Mouse (Mus musculus) cerebellum, postnatal 14 days (tissue): ENCODE measurements around the gene Fibp.

Experiments used
- DNase-seq, 2 experiments: peaks; one replicate each; pipeline ENCODE4 v3.0.0; 2021; ENCODE audit warnings: mixed read lengths in 2 of 2

Gene Fibp

GRCm38 (mm10) chr19:5460465-5460911, at the start of gene Fibp:
Gene Fibp, plus strand, starts transcription at chr19:5460615.
- peak; percentile 91 to 94 for DNase-seq

- no peak for DNase-seq
Observed at GRCm38 (mm10) chr19:5410641-5411040, 49.8 kb upstream of the Fibp start.

GRCm38 (mm10) chr19:5411961-5412360, 48.5 kb upstream of the Fibp start:
- no peak for DNase-seq

GRCm38 (mm10) chr19:5413840-5414239, 46.6 kb upstream of the Fibp start:
- no peak for DNase-seq

GRCm38 (mm10) chr19:5414534-5414957, 45.9 kb upstream of the Fibp start:
- DNase-seq = no peak

GRCm38 (mm10) chr19:5418750-5419466, 41.5 kb upstream of the Fibp start:
- no peak for DNase-seq

GRCm38 (mm10) chr19:5419630-5420029, 40.8 kb upstream of the Fibp start:
- no peak for DNase-seq

- DNase-seq = no peak
Observed at GRCm38 (mm10) chr19:5420579-5420978, 39.8 kb upstream of the Fibp start.

GRCm38 (mm10) chr19:5421784-5422183, 38.6 kb upstream of the Fibp start:
- no peak for DNase-seq

- DNase-seq = peak; percentile 55 to 59
Observed at GRCm38 (mm10) chr19:5422267-5422666, 38.1 kb upstream of the Fibp start.

- DNase-seq = peak in 1 of 2 experiments; percentile 26
Observed at GRCm38 (mm10) chr19:5422895-5423443, 37.4 kb upstream of the Fibp start.

- DNase-seq = peak; percentile 21 to 22
Observed at GRCm38 (mm10) chr19:5423561-5423960, 36.9 kb upstream of the Fibp start.

GRCm38 (mm10) chr19:5424092-5424781, 36.2 kb upstream of the Fibp start:
- peak; percentile 80 to 84 for DNase-seq

- DNase-seq = peak; percentile 97 to 98
Observed at GRCm38 (mm10) chr19:5424782-5425741, 35.4 kb upstream of the Fibp start, which contains the start of the genes Drap1 and AI837181. Gene Drap1, minus strand, starts transcription at chr19:5424979. Gene AI837181, plus strand, starts transcription at chr19:5425144.

GRCm38 (mm10) chr19:5425906-5426565, 34.4 kb upstream of the Fibp start:
- DNase-seq = peak in 1 of 2 experiments; percentile 46

- no peak for DNase-seq
Observed at GRCm38 (mm10) chr19:5426640-5427290, 33.6 kb upstream of the Fibp start.

- DNase-seq = peak in 1 of 2 experiments; percentile 55
Observed at GRCm38 (mm10) chr19:5428083-5428482, 32.3 kb upstream of the Fibp start.

GRCm38 (mm10) chr19:5429219-5429618, 31.2 kb upstream of the Fibp start:
- no peak for DNase-seq

GRCm38 (mm10) chr19:5429806-5430205, 30.6 kb upstream of the Fibp start:
- peak; percentile 78 to 81 for DNase-seq

GRCm38 (mm10) chr19:5430408-5430807, 30.0 kb upstream of the Fibp start:
- peak in 1 of 2 experiments; percentile 49 for DNase-seq

GRCm38 (mm10) chr19:5431911-5432464, 28.4 kb upstream of the Fibp start:
- no peak for DNase-seq
